Mouse (Mus musculus): Measurements from ENCODE around the gene Gmds.

DNA sequence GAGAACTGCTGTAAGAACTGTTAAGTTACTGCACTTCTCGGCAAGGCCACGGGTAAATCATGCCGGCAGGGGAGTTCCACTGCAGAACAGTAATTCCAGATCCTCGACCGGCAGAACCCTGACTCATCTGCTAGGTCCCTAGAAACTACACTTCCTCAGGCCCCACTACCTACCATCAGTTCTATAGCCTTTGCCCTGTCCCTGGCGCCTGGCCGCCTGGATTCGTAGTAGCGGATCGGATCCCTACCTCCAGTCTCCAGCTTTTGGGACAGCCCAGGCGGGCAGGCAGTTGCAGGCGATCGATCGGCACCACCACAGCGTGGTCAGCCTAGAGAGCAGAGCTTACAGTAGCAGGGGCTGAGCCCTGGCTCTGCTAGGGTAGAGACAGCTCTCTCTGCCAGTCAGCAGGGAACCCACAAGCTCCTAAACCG, 517.9 kb downstream of the Gmds start:
- TF ChIP-seq POLR2A (IDR thresholded peaks at IDR 0.05; ENCODE audit: low read depth, low read length), result no peak
- no peak for TF ChIP-seq CTCF (IDR thresholded peaks at IDR 0.05; ENCODE audit: extremely low read depth, insufficient read length, insufficient replicate concordance, low read depth, low read length)
